Mouse (Mus musculus) kidney, postnatal 36 days (tissue): ENCODE measurements around the gene Opa3.

ENCODE experiments used
- DNase-seq, 2 experiments: peaks; one replicate each; pipeline ENCODE4 v3.0.0; 2021 to 2022; ENCODE audit warnings: mixed read lengths in 2 of 2

Gene Opa3

DNA sequence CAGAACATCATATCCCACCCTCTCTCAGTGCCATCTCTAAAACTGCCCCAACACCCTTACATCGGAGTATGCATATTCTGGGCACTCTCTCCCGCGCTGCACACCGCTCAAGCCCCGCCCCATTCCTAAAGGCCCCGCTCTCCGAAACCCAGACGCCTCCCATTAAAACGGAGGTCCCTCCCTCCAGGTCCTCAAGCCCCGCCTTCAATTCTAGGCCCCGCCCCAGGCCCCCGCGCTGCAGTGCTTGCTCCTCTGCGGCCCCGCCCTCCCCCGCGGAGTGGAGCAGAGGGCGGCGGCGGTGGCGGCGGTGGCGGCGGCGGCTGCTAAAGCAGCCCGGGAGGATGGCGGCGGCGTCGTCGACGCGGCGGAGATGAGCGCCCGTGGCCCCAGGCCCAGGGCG, 54.3 kb downstream of the Opa3 start, which contains the start of gene Rtn2:
Rtn2 (plus strand) TSS at position 240 of the 400 bp plus-strand sequence.
- peak; percentile 78 to 91 for DNase-seq

DNA sequence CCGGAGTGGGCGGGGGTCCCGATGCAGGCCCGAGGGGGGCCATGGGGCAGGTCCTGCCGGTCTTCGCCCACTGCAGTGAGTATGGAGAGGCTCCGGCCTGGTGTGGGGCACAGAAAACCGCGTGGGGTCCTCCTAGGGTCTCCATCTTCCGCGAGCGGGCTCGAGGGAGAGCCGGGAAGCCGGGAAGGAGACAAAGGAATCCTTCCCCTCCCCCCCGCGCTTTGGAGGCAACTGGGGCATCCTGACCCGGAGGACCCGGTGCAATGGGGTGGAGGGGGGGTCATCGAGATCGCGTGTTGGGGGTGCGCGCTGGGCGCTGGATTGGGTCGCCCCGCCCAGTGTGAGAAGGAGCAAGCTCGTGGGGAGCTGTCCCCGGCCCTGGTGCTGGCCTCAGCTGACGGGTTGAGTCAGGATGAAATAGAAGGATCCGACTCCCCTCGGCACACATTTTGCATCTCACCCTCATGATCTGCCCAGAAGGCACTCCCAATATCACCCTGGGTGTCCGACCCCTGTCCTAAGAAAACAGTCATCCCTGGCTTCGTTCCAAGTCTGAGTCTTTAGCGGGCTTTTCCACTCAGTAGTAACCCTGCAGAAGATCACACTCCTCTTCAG, 54.8 kb downstream of the Opa3 start:
- peak; percentile 51 to 87 for DNase-seq

DNA sequence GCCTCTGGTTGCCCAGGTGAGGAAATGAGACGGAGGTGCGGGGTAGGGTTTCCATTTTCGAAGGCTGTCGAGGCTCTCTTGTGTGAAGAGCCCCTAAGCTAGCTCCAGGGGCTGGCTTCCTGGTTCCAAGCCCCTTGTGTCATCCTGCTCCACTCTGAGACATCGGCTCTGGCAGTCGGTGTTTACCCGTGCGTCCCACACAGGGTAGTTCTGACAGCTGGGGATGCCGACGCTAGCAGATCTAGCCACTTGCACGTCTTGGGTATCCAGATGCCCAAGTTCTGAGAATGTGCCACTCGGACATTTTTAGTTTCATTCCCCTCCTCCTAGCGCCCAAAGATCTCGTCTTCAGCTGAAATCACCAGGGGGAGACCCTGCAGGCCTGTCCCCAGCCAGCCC, 55.3 kb downstream of the Opa3 start:
- no peak for DNase-seq

DNA sequence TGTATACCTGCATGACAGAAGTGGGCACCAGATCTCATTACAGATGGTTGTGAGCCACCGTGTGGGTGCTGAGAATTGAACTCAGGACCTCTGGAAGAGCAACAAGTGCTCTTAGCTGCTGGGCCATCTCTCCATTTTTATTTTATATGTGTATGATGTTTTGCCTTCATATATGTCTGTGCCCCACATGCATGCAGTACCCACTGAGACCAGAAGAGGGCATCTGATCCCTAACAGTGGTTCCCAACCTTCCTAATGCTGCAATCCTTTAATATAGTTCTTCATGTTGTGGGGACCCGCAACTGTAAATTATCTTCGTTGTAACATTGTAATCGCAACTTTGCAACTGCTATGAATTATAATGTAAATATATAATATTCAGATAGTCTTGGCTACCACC, 56.6 kb downstream of the Opa3 start:
- DNase-seq: peak; percentile 44 to 82

DNA sequence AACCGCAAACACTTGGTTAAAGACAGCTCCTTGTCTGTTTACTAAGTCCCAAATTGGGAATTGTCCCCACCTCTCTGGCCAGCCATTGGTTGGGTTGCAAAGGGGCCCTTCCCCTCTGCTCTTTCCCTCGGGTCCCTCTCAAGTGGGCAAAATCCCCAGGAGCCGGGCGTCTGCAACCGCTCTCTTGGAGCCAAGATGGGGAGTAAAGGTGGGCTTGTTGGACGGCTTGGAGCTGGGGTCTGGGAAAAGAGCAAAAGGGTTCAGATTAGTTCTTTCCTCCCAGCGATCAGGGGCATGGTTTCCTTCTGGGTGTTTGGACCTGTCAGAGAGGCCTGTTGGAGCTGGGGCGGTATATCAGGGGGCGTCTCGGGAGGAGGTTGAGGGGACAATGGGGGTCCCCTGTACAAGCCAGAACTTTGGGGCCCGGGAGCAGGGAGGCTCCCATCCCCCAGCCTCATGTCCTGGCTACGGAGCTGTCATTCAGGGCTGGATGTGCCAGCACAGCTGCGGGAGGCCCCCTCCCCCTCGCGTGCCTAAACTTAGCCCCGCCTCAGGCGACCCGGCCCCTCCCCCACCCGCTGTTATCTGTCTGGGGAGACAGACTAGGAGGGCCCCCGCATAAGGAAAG, 62.9 kb downstream of the Opa3 start:
- DNase-seq: peak in 1 of 2 experiments; percentile 43

GRCm38 (mm10) chr7:19295503-19296185, 67.5 kb downstream of the Opa3 start:
- DNase-seq: peak; percentile 98 to 99

DNA sequence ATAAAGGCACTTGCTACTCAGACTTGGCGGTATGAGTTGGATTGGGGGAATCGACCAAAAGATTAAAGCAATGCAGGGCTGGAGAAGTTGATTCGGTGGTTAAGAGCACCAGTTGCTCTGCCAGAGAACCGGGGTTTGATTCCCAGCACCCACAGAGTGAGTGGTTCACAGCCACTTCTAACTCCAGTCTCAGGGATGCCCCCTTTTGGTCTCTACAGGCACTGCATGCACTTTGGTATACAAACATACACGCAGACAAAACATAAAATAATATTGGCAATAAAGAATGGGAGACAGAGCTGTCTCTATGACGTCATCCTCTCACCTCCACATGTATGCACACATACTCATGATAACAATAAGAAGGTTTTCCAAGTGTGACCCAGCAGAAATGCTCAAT, 68.9 kb downstream of the Opa3 start:
- no peak for DNase-seq

DNA sequence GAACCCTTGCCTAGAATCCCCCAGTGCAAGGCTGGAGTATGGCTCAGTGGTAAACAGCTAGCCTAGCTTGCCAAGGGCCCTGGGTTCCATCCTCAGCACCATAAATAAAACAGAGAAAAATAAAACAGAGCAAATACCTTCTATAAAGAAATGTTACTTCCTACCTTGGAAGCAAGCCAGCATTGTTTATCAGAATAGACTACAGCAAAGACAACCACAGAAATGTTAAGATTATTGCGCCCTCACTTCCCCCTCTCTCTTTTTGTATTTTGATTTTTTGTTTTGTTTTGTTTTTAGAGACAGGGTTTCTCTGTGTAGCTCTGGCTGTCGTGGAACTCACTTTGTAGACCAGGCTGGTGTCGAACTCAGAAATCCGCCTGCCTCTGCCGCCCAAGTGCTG, 69.7 kb downstream of the Opa3 start:
- DNase-seq: no peak

DNA sequence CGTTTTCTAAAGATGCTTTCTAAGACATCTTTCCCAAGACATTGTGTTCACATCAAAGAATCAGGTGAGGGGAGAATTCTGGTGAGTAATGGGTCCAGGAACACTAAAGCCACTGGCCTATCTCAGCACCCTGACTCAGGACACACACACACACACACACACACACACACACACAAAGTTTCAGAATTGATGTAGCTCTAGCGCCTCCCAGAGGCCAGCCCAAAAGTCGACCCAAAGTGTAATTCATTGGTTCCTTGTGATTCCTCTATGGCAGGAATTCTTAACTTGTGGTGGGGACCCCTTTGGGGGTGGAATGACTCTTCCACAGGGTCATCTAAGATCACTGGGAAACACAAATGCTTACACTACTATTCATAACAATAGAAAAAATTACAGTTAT, 71.1 kb downstream of the Opa3 start:
- DNase-seq: peak; percentile 48 to 73

GRCm38 (mm10) chr7:19300501-19301421, 72.6 kb downstream of the Opa3 start:
- peak; percentile 85 to 90 for DNase-seq

DNA sequence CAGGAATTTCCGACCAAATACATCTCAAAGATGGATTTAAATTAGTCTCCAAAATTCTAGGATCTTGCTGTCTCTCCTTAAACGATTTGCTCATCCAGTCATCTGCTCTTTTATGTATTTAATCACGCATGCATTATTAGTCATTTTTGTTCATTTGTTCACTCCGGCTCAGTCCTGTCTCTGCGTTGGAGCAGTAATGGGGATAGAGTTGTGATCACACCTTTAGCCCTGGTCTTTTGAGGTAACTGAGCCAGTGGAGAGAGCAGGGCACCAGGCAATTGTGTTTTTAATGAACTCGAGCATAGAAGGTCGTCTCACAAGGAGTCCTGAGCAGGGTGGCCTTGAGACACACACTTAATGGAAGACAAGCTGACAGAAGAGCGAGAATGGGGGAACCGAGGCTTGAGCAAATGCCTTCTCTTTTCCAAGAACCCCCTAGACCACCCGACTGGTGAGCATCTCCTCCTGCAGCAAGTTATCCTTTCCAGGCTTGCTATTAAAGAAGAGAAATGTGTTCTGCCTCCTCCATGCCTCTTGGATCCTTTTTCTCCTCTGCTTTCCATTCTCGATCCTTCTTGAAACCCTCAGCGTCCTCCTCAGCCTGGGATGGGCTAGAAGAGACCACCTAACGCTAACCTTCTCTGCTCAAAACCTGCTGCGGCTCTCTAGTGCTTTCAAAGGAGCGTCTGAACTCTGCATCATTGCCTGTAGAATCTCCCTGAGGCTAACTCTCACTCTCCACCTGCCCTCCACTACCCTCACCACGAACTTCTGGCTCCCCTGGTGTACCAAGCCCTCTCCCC, 73.5 kb downstream of the Opa3 start:
- no peak for DNase-seq

- DNase-seq: no peak
Observed at GRCm38 (mm10) chr7:19302264-19303045, 74.3 kb downstream of the Opa3 start.

DNA sequence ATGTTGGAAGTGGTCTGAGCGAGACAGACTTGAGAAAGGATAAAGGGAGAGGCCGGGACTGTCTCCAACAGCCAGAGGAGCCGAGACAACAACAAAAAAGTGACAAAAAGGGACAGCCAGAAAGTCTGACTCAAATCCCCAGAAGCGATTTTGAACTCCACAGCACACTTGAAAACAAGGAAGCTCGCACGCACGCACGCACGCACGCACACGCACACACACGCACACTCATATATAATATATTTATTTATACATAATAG, 74.8 kb downstream of the Opa3 start:
- no peak for DNase-seq

GRCm38 (mm10) chr7:19303770-19304169, 75.6 kb downstream of the Opa3 start:
- peak; percentile 64 to 90 for DNase-seq

DNA sequence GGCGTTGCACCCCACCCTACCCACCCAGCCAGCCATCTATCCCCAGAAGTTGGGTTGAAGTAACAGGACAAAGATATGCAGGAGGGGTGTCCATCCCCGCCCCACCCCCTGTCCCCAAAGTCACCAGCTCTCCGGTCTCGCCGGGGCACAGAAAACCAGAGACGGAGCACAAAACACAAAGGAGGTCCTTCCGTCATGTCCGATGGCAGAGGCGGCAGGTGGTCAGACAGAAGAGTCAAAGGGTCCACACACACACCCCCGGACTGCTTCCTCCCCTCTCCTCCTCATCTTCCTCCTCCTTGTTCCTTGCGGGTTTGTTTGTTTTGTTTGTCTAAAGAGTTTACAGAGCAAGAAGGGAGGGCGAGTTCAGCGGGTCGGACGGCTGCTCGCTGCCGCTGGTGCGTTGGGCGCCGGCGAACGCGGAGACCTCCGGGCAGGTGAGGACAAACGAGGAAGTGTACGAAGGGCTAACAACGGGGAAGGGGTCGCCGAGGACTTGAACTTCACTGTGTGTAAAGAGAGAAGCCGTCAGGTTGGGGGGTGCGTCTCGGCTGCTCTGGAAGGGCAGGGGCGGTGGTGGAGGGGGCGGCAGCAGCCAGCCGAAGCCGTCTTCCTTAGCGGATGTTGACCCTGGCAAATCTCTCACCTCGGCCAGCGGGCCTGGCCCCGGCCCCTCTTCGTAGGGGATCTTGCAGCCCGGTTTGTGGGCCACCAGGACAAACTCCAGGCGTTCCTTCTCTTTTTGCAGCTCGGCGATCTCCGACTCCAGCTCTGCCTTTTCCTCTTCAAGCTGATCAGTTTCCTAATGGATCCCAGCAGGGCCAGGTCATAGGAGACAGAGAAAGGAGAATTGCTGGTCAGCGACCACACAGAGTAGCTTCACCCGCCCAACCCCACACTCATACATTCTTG, 76.6 kb downstream of the Opa3 start:
- no peak for DNase-seq

- DNase-seq: no peak
Observed at GRCm38 (mm10) chr7:19305413-19305735, 77.2 kb downstream of the Opa3 start.
